Mouse (Mus musculus): Measurements from ENCODE around the gene Nfia.

- TF ChIP-seq CHD2 (IDR thresholded peaks at IDR 0.05; ENCODE audit: low read depth, low read length) (no peak), ZC3H11A (IDR thresholded peaks at IDR 0.05; ENCODE audit: borderline replicate concordance, low read depth, low read length) (no peak), MAFK (IDR thresholded peaks at IDR 0.05; ENCODE audit: insufficient read depth, low read depth, low read length) (no peak), HCFC1 (IDR thresholded peaks at IDR 0.05; ENCODE audit: borderline replicate concordance, insufficient read depth, low read length) (no peak)
These were observed 75.1 kb downstream of the Nfia start for GRCm38 (mm10) chr4:97847653-97848052.

All from ES-E14 (cell line).